Mouse (Mus musculus): ENCODE results near the gene Slc30a7. TPM values are rescaled to one million over a fixed set of nuclear protein-coding genes. Genes with fewer than 3 reads are reported as not detected.

The Slc30a7 gene
- total RNA-seq (2012; rRNA removed): 8.1 and 8.8 TPM in 2 replicates
- polyA plus RNA-seq (2012; ENCODE audit: insufficient read depth in 1 of 2, insufficient read length in 2 of 2, low read depth in 1 of 2, low replicate concordance in 2 of 2, missing spikeins in 1 of 2): 10 to 100 TPM in 1 of 2 experiments, not detected in 1; 19.1 TPM

DNA sequence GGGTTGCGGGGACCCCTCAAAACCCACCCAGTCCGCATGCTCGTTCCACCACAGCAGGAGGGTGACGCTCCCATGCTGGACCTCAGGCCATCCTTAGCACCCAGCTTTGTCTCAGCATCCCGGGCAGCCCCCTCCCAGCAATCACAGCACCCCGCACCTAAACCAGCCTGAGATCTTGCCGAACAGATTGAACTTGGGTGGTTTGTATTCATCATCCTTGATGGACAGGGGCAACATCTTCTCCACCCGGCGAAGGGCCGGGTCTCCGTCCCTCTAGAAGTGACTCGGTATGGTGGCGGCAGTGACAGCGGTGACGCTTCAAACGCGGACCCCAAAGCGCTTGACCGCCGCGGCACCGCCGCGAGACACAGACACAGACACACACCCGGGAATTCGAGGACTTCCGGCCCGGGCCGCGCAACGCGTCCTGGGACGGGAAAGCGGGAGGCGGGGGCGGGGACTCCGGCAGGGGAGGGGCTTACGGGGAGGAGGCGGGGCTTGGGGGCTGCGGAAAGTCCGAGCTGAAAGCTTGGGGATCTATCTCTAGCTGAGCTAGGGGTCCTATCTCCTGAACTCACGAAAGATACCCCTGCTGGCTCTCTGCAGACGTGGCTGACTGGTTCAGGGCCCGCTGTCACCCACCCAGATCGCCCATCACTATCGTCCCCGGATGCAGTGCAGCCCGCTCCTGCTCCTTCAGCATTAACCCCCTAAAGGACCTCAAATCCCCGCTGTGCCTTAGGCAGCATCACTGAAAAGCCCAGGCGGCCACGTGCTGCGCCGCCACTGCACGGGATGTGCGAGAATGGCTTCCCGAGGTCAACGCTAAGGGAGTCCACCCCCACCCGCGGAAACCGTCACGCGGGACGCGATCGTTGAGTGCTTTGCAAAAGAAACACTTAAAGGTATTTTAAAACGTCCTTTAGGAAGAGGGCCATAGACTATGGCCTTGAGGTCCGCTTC is at the start of gene Slc30a7, which contains the start of gene Extl2:
TSS of gene Slc30a7 (minus strand) at position 429 of the 963 bp plus-strand sequence.
TSS of gene Extl2 (plus strand) at position 485 of the 963 bp plus-strand sequence.
- Histone ChIP-seq H3K9me3 (replicated peaks; ENCODE audit: insufficient read depth, low read length) (no peaks in the 10 kb centered on the region), H3K27me3 (ENCODE audit: control insufficient read depth in 1 of 2, insufficient read depth in 2 of 2, low read length in 2 of 2) (no peaks in the 10 kb centered on the region), H3K4me3 (ENCODE audit: control insufficient read depth in 1 of 2, insufficient read depth in 1 of 2, low read depth in 2 of 2, low read length in 2 of 2) (peak within 1 kb of the TSS; percentile 67 to 94), H3K9ac (ENCODE audit: control insufficient read depth, low read depth, low read length, poor library complexity, severe bottlenecking) (peak within 1 kb of the TSS; percentile 79), H3K36me3 (ENCODE audit: control insufficient read depth in 1 of 2, insufficient read depth in 2 of 2, low read length in 2 of 2) (peaks cover 4 to 12% of the 10 kb centered on the region in 2 experiments), H3K79me2 (ENCODE audit: control insufficient read depth, insufficient read depth, low read length, poor library complexity) (peaks cover 15% of the 10 kb centered on the region), H3K4me1 (ENCODE audit: control insufficient read depth in 1 of 2, insufficient read depth in 2 of 2, low read length in 2 of 2) (no peaks in the 10 kb centered on the region; a peak in 1 of 4 replicates), H3K27ac (ENCODE audit: control insufficient read depth, low read depth, low read length) (peak within 1 kb of the TSS; percentile 63)
- DNase-seq (ENCODE audit: low read depth, low spot score): peak; percentile 86
- TF ChIP-seq SIN3A (IDR thresholded peaks at IDR 0.05; ENCODE audit: low read length) (peak; percentile 15; the same call in 1 of the 2 replicates), MYC (IDR thresholded peaks at IDR 0.05; ENCODE audit: low read depth, low read length) (peak; percentile 71), BHLHE40 (IDR thresholded peaks at IDR 0.05; ENCODE audit: borderline replicate concordance, low read depth, low read length) (0 out of 2 replicates have a peak, but pooled peaks have one; percentile 29), KAT2A (conservative IDR thresholded peaks at IDR 0.05; ENCODE audit: low read depth, low read length) (no peak), UBTF (IDR thresholded peaks at IDR 0.05; ENCODE audit: borderline replicate concordance, insufficient read depth, low read depth, low read length) (no peak), NELFE (IDR thresholded peaks at IDR 0.05; ENCODE audit: low read depth, low read length) (peak; percentile 68), POLR2AphosphoS5 (IDR thresholded peaks at IDR 0.05; ENCODE audit: borderline replicate concordance, low read depth, low read length) (no peak), USF1 (IDR thresholded peaks at IDR 0.05; ENCODE audit: low read depth, low read length) (peak; percentile 64), USF2 (IDR thresholded peaks at IDR 0.05; ENCODE audit: borderline replicate concordance in 1 of 2, insufficient read depth in 1 of 2, low read depth in 1 of 2, low read length in 2 of 2) (no peak), GABPA (IDR thresholded peaks at IDR 0.05; ENCODE audit: low read depth, low read length) (no peak), NRF1 (IDR thresholded peaks at IDR 0.05; ENCODE audit: insufficient read depth, low read depth, low read length, poor library complexity, severe bottlenecking) (no peak), MAFK (IDR thresholded peaks at IDR 0.05; ENCODE audit: borderline replicate concordance, low read depth, low read length) (no peak), TAL1 (IDR thresholded peaks at IDR 0.05; ENCODE audit: low read length) (no peak), JUND (IDR thresholded peaks at IDR 0.05; ENCODE audit: low read depth, low read length) (no peak), SMC3 (IDR thresholded peaks at IDR 0.05; ENCODE audit: low read depth, low read length) (no peak), E2F4 (IDR thresholded peaks at IDR 0.05; ENCODE audit: borderline replicate concordance, low read depth, low read length) (no peak), HCFC1 (IDR thresholded peaks at IDR 0.05; ENCODE audit: low read depth, low read length) (peak; percentile 77), CHD1 (IDR thresholded peaks at IDR 0.05; ENCODE audit: low read depth, low read length) (no peak), ELF1 (IDR thresholded peaks at IDR 0.05; ENCODE audit: low read depth, low read length) (peak; percentile 69), TCF12 (IDR thresholded peaks at IDR 0.05; ENCODE audit: low read depth, low read length) (no peak), TBP (IDR thresholded peaks at IDR 0.05; ENCODE audit: low read depth, low read length) (0 out of 2 replicates have a peak, but pooled peaks have one; percentile 13), MXI1 (IDR thresholded peaks at IDR 0.05; ENCODE audit: low read depth, low read length) (peak; percentile 80; the same call in 1 of the 2 replicates), ETS1 (IDR thresholded peaks at IDR 0.05; ENCODE audit: low read depth, low read length) (no peak; the same call in 1 of the 2 replicates), CHD2 (IDR thresholded peaks at IDR 0.05; ENCODE audit: low read length) (no peak), MEF2A (IDR thresholded peaks at IDR 0.05; ENCODE audit: extremely low read depth, insufficient replicate concordance, low read depth, low read length, poor library complexity, severe bottlenecking) (no peak), MYB (IDR thresholded peaks at IDR 0.05; ENCODE audit: low read depth, low read length) (no peak), POLR2A (IDR thresholded peaks at IDR 0.05; ENCODE audit: control insufficient read depth in 1 of 2, insufficient read depth in 1 of 2, low read depth in 1 of 2, low read length in 2 of 2, poor library complexity in 1 of 2) (peak; percentile 53 to 69), RAD21 (IDR thresholded peaks at IDR 0.05; ENCODE audit: low read depth, low read length) (no peak), MAX (IDR thresholded peaks at IDR 0.05; ENCODE audit: low read length) (peak; percentile 90), ZNF384 (IDR thresholded peaks at IDR 0.05; ENCODE audit: low read depth, low read length) (no peak), GATA1 (IDR thresholded peaks at IDR 0.05; ENCODE audit: low read depth, low read length) (no peak), CTCF (IDR thresholded peaks at IDR 0.05 in 2 of 3, conservative IDR thresholded peaks at IDR 0.05 in 1 of 3; ENCODE audit: control insufficient read depth in 1 of 3, insufficient read depth in 1 of 3, low read depth in 2 of 3, low read length in 3 of 3, poor library complexity in 1 of 3, severe bottlenecking in 1 of 3) (no peak), MAZ (IDR thresholded peaks at IDR 0.05; ENCODE audit: low read depth, low read length) (no peak), RCOR1 (IDR thresholded peaks at IDR 0.05; ENCODE audit: low read depth, low read length) (peak; percentile 31; the same call in 1 of the 2 replicates)

All from MEL (cell line).